Mouse (Mus musculus) adipocyte (in vitro differentiated cells): ENCODE measurements at regions not wholly inside any gene's neighbourhood (a gene's known extent, or its start where the extent isn't known, plus 50 kb on each side); places are given as distances from the start of the nearest gene placed in this dataset.

Source experiments
- DNase-seq: peaks from one replicate; pipeline ENCODE4 v3.0.0-alpha.2; 2016; ENCODE audit warnings: low spot score

DNA sequence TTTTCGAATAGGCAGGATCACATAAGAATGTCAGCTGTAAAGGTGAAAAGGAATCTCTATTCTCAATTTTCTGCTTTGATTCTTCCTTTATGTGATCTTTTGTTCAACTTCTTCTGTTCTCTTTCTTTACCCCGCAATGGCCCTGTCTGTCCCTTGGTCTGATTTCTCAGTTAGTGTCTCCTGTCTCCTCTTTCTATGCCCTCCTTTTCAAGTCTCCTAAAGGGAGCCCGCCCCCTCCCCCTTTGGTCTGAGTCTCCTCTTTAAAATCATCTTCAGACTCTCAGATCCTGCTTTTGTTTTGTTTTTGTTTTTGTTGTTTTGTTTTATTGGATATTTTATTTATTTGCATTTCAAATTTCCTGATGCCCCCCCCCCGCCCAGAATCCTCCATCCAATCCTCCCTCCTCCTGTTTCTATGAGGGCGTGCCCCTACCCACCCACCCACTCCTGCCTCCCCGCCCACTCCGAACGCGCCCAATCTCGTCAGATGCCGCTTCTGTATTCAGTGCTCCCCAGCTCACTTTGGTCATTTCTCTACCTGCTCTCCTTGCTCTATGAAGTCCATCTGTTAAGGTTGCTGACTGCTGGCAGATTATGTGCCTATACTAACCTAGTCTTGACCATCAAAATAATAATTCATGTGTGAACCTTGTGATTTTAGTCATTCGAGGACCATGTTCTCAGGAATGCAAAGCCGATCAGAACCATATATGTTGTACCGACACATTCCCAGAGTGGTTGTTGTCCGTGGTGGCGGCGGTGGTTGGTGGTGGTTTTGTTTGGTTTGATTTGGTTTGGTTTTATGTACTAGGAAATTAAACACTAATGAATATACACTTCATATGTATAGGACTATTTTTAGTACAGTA lies 487.9 kb upstream of the Adam24 start:
- DNase-seq = no peak

DNA sequence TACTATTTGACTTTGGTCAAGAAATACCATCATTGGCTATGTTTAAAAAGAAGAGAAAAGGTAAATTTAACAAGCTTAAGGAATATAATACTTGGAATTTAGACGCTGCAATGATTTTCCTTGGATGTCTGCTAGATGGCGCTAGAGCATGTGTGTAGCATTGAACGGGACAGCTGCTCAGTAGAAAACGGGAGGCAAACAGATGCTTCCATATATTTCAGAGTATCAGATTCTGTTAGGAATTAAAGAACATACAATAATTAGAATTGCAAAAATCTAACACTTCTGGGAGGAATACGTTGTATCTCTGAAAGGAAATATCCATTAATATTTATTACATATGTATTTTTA lies 487.3 kb upstream of the Adam24 start:
- DNase-seq = peak; percentile 55

DNA sequence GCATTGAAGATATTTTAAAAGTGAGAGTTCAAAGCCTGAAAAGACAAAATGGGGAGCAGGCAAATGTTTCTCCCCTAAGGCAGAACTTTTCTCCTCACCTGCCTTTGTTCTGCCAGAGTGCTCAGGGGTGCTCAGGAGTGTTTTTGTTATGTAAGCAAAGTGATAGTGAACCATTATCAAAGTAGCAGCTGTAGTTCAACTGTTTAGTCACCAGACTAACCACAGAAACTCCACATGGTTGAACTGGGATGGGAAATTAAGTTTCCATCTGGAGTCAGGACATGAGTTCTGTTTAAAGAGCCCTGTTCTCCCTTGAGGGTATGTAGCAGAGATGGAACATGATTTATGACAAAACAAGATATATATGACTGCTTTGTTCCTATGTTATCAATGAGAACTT lies 482.6 kb upstream of the Adam24 start:
- no peak for DNase-seq

- no peak for DNase-seq
Observed at GRCm38 (mm10) chr8:40193148-40193547, 481.7 kb upstream of the Adam24 start.

DNA sequence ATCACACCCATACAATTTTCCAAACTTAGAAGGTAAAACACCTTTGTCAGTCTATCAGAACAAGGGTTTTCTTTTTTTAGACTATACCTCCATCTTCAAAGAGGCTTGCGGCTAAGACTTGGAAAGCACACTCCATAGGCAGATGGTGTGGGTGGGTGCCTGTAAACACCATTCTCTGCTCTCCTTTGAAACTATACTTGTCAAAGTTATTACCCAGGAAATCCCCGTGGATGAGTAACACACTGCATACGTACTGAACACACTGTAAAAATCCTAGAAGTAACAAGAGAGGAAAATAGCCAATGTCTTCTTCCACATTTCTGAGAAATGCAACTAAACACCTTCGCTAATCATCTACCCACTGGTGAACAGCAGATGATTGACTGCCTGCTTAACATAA lies 464.0 kb upstream of the Adam24 start:
- DNase-seq = no peak

DNA sequence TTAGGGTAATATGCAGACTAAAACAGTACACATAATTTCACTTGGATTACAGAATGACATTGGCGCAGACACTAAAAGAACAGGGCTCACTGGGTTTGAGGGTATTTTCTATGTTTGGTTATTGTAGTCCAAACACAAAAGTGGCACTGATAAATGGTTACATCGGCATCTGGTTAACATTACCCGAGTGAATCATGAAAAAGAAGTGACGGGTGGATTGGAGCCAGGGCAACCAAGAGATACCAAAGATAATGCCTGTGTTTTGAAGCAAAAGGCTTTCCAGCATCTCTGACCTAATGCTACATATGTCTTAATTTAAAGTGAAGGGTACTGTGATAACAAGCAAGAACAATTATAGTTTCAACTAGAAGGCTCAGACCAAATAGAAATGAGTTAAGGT lies 451.4 kb upstream of the Adam24 start:
- no peak for DNase-seq

- DNase-seq = no peak
Observed at GRCm38 (mm10) chr8:40227262-40227661, 447.6 kb upstream of the Adam24 start.
